Mouse (Mus musculus) kidney, adult 2 months (tissue): ENCODE data around the gene Lrfn5. TPM values are rescaled to one million over a fixed set of nuclear protein-coding genes. Genes with fewer than 3 reads are reported as not detected.

ENCODE experiments used
- DNase-seq: peaks from one replicate; pipeline ENCODE4 v3.0.0; 2021
- H3K27ac ChIP-seq: fragments of 200-500 bp; 2 replicates; pipeline ENCODE4 v1.5.1; 2012; ENCODE audit warnings: low read depth, low read length, control low read depth, inconsistent platforms; ENCODE audit not compliant: insufficient read depth
- H3K27me3 ChIP-seq: fragments of 200-500 bp; replicated peaks from 2 replicates; pipeline ENCODE4 v1.6.1; 2012; ENCODE audit warnings: mild to moderate bottlenecking, moderate library complexity, low read length, inconsistent platforms; ENCODE audit not compliant: control insufficient read depth, insufficient read depth
- H3K36me3 ChIP-seq: fragments of 200-500 bp; 2 replicates; pipeline ENCODE4 v1.6.1; 2012; ENCODE audit warnings: mild to moderate bottlenecking, moderate library complexity, low read length, inconsistent platforms; ENCODE audit not compliant: control insufficient read depth, insufficient read depth
- H3K4me1 ChIP-seq: fragments of 200-500 bp; 2 replicates; pipeline ENCODE4 v1.6.1; 2011; ENCODE audit warnings: low read length; ENCODE audit not compliant: control insufficient read depth, insufficient read depth
- H3K4me3 ChIP-seq: fragments of 200-500 bp; 2 replicates; pipeline ENCODE4 v1.5.1; 2011; ENCODE audit warnings: mild to moderate bottlenecking, low read depth, low read length, control low read depth; ENCODE audit not compliant: insufficient read depth
- CTCF ChIP-seq: fragments of 200-500 bp; conservative IDR thresholded peaks from 2 replicates; pipeline ENCODE4 v1.5.1; 2011; ENCODE audit warnings: low read depth, mild to moderate bottlenecking, control low read depth, low read length, moderate library complexity, mixed read lengths; ENCODE audit not compliant: insufficient read depth, insufficient read length
- POLR2A ChIP-seq: fragments of 200-500 bp; IDR thresholded peaks from one replicate; pipeline ENCODE4 v1.6.1; 2011; ENCODE audit warnings: low read depth, low read length, control low read depth
- WGBS: fragments of 180-500 bp; shearing (Covaris S2); methylation state at CpG from one replicate; pipeline ENCODE4 v1.1.7; 2018; 5-methylcytosine and 5-hydroxymethylcytosine counted together
- polyA plus RNA-seq: library from polyadenylated mRNA; depleted of rRNA; stranded (reverse); fragments of >200 nt; gene quantifications from 2 replicates; pipeline ENCODE4 v1.2.3, GENCODE M21; 2012

The Lrfn5 gene
- polyA plus RNA-seq, 1 experiment = not detected

GRCm38 (mm10) chr12:61600305-61600704, 77.4 kb downstream of the Lrfn5 start:
- no peaks in the 10 kb centered on the region for H3K36me3 ChIP-seq
- H3K27ac ChIP-seq = no peak overlapping the region
- no peak overlapping the region for H3K4me3 ChIP-seq
- no peak for DNase-seq
- H3K4me1 ChIP-seq = no peaks in the 10 kb centered on the region
- H3K27me3 ChIP-seq = no peaks in the 10 kb centered on the region
- TF ChIP-seq CTCF (no peak), POLR2A (no peak)

- Histone ChIP-seq H3K36me3 (no peaks in the 10 kb centered on the region), H3K27ac (no peak overlapping the region), H3K27me3 (no peaks in the 10 kb centered on the region), H3K4me1 (no peaks in the 10 kb centered on the region), H3K4me3 (no peak overlapping the region)
- TF ChIP-seq CTCF (no peak), POLR2A (no peak)
- 84% methylated on average over 3 of the region's 3 CpGs for WGBS
- DNase-seq = peak; percentile 52
Observed at GRCm38 (mm10) chr12:61607871-61608270, 84.9 kb downstream of the Lrfn5 start.

- peak; percentile 24 for DNase-seq
- TF ChIP-seq POLR2A (no peak), CTCF (no peak)
- H3K27me3 ChIP-seq = no peaks in the 10 kb centered on the region
- no peaks in the 10 kb centered on the region for H3K36me3 ChIP-seq
- no peak overlapping the region for H3K27ac ChIP-seq
- no peak overlapping the region for H3K4me3 ChIP-seq
- H3K4me1 ChIP-seq = no peaks in the 10 kb centered on the region
- WGBS = 31% methylated on average over 1 of the region's 1 CpGs
Observed at GRCm38 (mm10) chr12:61610081-61610480, 87.1 kb downstream of the Lrfn5 start.

GRCm38 (mm10) chr12:61624532-61624931, 101.6 kb downstream of the Lrfn5 start:
- Histone ChIP-seq H3K27ac (no peak overlapping the region), H3K27me3 (no peaks in the 10 kb centered on the region), H3K4me3 (no peak overlapping the region), H3K4me1 (no peaks in the 10 kb centered on the region), H3K36me3 (no peaks in the 10 kb centered on the region)
- no peak for TF ChIP-seq POLR2A
- no peak for TF ChIP-seq CTCF
- no peak for DNase-seq

GRCm38 (mm10) chr12:61654380-61654779, 131.4 kb downstream of the Lrfn5 start:
- Histone ChIP-seq H3K4me3 (no peak overlapping the region), H3K27ac (no peak overlapping the region), H3K27me3 (no peaks in the 10 kb centered on the region), H3K36me3 (no peaks in the 10 kb centered on the region), H3K4me1 (no peaks in the 10 kb centered on the region)
- TF ChIP-seq POLR2A (no peak), CTCF (no peak)
- DNase-seq = no peak
- WGBS = 81% methylated on average over 5 of the region's 5 CpGs

GRCm38 (mm10) chr12:61723158-61723557, 200.2 kb downstream of the Lrfn5 start:
- DNase-seq = peak; percentile 7
- Histone ChIP-seq H3K4me1 (no peaks in the 10 kb centered on the region), H3K27ac (no peak overlapping the region), H3K4me3 (no peak overlapping the region), H3K36me3 (no peaks in the 10 kb centered on the region), H3K27me3 (no peaks in the 10 kb centered on the region)
- TF ChIP-seq POLR2A (no peak), CTCF (no peak)

- no peaks in the 10 kb centered on the region for H3K4me1 ChIP-seq
- TF ChIP-seq CTCF (no peak), POLR2A (no peak)
- H3K27ac ChIP-seq = no peak overlapping the region
- 78% methylated on average over 4 of the region's 4 CpGs for WGBS
- no peaks in the 10 kb centered on the region for H3K27me3 ChIP-seq
- no peak for DNase-seq
- no peak overlapping the region for H3K4me3 ChIP-seq
- H3K36me3 ChIP-seq = no peaks in the 10 kb centered on the region
Observed at GRCm38 (mm10) chr12:61807073-61807605, 284.2 kb downstream of the Lrfn5 start.

GRCm38 (mm10) chr12:61823601-61824000, 300.7 kb downstream of the Lrfn5 start:
- 92% methylated on average over 5 of the region's 5 CpGs for WGBS
- no peak overlapping the region for H3K27ac ChIP-seq
- no peaks in the 10 kb centered on the region for H3K4me1 ChIP-seq
- DNase-seq = no peak
- no peak overlapping the region for H3K4me3 ChIP-seq
- no peak for TF ChIP-seq POLR2A
- H3K27me3 ChIP-seq = no peaks in the 10 kb centered on the region
- H3K36me3 ChIP-seq = no peaks in the 10 kb centered on the region
